Mouse (Mus musculus) mesoderm, embryonic 11.5 days (tissue): ENCODE data around the gene Bhlha9.
"Not testable (repeated sequence)": the region's sequence is repeated elsewhere in the genome, so short reads cannot be mapped to it uniquely, and the experiment has no call there.

Experiments
- DNase-seq: peaks from one replicate; pipeline ENCODE4 v3.0.0-alpha.2; 2012; ENCODE audit warnings: low read depth, low spot score

Gene Bhlha9

DNA sequence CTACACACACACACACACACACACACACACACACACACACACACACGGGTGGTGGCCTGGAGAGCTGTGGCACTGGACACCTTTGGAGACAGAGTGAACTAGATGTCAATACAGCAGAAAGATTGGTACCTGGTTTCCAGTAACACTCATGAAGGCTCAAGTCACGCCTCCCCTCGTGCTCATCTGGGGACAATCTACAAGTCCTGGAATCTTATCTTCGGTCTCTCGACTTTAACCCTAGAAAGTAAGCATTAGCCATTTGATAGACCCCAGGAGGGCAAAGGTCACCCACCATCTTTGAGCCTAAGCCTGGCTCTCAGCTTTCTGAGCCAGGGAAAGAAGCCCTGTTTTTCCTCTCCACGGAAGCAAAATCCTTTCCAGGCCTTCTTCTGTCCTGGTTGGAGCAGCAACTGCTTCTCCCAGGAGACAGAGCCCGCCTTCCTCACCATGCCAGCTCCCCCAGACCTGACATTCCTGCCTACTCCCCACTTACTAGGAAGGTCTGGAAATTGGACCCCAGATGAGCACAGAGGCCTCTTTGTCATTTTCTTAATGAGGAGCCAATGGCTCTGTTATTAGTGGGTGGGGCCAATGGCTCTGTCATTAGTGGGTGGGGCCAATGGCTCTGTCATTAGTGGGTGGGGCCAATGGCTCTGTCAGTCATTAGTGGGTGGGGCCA, 10.3 kb upstream of the Bhlha9 start:
- no peak for DNase-seq

DNA sequence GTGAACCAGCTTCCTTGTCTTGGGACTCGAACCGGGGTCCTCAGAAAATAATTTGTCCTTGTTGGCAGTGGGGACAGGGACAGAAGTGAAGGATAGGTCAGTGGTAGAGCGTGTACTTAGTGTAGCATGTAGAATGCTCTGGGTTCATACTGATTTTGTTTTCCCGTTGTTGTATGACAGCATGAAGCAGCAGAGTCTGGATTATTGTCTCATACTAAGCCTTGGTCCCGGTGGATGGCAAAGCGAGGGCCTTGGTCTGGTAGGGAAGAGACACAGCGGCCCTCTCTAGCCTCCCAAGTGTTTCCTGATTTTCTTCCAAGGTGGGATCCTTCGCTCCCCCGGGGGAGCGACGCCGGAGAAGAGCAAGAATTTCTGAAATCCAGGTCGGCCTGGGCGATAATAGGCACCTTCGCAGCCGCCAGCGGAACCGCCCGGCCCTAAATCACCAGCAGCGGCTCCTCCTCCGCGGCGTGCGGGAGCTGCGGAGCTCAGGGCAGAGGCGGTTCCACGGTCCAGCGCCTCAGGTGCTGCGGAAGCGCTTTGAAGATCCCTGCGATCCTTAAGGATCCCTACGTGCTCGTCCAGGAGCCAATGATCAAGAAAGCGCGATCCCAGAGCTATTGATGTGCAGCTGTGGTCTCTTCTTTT, 6.1 kb upstream of the Bhlha9 start:
- DNase-seq = no peak

DNA sequence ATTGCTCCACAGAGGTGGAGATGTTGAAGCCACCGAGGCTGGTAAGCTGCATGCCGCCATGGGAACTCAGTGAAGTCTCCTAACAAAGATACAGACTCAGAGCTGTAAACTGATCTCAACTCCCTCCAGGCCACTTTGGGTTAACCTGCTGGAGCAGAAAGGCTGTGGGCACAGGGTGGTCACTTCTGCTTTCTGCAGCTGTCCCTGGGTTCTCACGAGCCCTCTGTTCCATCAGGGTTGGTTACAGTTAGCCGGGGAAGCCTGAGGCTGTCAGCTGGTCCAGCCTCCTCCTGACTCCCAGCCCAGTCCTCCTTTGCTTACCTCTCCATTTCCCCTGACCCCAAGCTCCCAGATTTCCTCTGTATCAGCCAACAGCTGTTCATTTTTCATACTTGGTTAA, 4.5 kb upstream of the Bhlha9 start:
- no peak for DNase-seq

DNA sequence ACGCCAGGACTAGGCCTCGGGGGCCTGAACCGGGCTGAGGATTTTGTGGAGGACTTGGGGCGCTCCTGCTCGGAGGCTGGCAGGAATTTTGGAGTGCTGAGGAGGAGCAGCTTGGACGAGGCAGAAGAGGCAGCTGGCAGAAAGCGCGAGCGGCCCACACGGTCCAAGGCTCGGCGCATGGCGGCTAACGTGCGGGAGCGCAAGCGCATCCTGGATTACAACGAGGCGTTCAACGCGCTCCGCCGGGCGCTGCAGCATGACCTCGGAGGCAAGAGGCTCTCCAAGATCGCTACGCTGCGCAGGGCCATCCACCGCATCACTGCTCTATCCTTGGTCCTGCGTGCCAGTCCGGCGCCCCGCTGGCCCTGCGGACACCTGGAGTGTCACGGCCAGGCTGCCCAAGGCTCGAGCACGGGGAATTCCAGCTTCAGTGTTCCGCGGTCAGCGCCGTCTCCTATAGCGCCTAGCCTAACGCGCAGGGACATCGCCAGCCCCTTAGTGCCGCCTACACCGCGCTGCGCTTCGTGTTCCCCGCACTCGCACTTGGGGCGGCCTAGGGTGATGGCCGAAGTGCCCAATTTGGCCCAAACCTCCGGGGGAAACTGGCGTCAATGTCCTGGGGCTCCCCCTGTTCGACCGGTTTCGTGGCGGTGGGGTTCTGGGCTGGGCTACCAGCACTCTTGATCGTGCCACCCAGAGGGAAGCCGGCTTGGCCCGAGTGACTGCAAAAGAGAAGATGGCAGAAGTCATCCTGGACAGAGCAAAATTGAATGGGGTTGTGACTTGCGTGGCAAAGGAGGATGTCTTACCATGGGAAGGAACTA, 503 bp downstream of the Bhlha9 start:
- peak; percentile 50 for DNase-seq

DNA sequence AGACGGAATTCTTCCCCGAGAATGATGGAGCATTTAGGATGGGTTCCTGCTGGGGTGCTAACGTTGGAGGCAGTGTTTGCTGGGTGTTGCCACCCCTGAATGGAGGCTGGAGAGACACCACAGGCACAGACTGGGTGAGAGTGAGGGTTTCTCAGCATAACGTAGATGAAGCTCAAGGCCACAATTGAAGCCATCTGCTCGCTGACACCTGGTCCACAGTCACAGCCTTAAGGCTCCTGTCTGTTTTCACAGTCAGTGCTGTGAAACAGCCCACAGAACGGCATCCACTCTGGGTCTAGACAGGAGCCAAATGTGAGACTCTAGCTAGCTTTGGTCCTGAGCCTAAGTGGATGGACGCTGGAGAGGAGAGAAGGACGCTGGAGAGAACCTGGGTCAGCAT, 1.9 kb downstream of the Bhlha9 start:
- DNase-seq = no peak

DNA sequence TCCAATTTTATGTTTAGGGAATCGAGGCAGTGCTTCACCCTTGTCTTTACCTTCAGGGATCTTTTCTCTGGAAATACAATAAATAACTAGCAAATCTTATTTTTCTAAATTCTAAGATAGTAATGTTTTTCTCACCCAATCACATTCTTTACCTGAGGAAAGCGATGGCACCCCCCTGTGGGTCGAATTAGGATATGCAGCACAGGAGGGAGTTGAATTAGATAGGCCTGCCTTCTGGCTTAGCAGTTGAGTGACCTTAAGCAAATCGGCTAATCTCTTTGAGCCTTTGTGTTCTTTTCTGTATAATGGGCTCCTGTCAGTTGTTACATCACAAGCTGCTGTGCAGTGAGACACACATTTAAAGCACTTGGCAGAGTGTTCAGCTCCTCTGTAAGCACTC, 2.4 kb downstream of the Bhlha9 start:
- no peak for DNase-seq

DNA sequence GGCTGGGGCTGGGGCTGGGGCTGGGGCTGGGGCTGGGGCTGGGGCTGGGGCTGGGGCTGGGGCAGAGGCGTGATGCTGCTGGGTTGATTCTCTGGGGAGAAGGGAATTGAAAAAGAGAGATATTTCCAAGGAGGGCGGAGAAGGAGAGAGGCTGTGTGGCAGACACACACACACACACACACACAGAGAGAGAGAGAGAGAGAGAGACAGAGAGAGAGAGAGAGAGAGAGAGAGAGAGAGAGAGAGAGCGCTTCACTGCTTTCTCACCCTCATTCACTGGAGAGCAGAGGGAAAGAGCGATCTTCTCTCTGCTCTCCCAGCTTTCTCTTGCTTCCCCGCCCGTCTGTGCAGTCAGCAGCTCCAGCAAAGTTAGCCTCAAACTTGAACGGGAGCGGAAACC, 7.2 kb downstream of the Bhlha9 start, which contains the start of gene Trarg1:
Trarg1 (plus strand) TSS at position 301 of the 400 bp plus-strand sequence.
- DNase-seq = not testable (repeated sequence)

DNA sequence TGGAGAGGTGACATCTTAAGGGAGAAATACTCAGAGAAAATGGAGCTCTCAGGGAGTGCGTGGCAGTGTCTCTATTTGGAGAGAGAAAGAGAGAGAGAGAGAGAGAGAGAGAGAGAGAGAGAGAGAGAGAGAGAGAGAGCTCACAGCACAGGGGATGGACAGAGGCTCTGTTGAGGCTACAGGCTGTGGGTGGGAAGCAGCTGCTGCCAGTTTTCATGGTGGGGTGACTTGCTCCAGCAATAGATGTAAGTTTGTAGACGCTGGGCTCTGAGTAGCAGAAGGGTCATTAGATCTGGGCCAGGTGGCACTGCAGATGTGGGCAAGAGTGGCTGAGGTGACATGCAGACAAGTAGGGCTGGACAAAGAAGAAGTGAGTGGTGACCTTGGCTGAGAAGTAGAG, 13.3 kb downstream of the Bhlha9 start:
- no peak for DNase-seq

DNA sequence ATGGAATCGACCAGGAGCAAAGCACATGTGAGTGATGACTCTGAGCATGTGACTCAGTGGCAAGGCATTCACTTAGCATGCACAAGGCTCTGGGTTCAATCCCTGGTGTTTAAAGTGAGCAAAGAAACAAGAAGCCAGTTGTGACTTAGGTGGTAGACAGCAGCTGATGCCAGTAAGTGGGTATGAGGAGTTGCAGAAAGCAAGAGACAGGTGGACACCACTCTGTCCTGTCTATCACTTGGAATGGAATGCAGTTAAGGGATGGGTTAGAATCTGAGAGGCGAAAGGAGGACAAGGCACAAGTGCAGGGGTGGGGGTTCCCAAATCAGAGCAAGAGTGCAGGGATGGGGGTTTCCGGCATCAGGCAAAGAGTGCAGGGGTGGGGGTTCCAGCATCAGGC, 19.8 kb downstream of the Bhlha9 start:
- no peak for DNase-seq

DNA sequence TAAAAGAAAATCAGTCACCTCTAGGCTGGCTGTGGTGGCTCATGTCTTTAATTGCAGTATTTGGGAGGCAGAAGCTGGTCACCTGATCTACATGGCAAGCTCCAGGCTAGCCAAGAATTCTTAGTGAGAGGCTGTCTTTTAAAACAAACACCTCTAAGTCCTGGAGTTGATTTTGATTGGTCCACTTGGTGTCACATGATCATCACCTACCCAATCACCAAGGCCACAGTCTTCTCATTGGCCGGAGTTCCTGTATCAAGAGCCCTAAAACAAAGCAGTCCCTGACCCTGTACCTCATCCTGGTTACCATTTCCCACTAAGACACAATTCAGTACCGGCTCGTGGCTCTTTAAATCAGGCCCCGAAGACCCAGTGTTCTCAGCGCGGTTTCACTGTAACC, 23.5 kb downstream of the Bhlha9 start:
- DNase-seq = no peak

DNA sequence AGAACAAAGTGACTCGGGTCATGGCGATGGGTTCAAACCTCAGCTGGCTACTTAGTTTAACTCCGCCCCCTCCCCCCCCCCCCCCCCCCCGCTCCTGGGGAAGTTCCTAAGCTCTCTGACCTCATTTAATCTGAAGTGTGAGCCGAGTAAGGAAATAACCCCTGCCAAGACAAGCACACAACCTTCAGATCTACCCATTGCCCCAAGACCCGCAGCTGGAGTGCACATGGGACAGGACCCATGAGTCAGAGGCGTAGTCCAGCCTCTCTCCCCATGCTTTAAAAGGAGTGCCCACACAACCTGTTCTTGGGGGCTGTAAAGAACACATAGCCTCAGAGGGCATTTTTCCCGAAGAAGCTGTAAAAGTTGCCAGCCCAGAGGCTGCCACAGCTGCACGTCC, 27.4 kb downstream of the Bhlha9 start:
- DNase-seq = no peak

DNA sequence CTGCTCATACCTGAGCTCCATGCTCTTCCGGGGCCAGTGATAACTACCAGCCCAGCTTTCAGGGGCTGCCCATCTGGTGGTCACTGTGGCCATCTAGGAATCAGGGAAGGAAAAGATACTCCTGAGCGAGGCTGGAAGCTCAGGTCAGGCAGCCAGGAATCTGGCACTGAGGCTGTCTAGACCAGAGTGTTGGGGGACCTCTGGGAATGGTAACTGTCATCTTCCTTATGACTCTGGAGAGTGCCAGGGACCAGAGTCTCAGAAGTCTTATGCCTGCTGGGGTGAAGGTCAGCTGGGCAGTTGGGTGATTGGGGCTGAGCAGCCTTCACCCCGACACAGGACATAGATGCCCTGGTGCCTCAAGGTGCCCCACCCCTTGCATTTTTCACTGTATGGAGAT, 35.4 kb downstream of the Bhlha9 start:
- DNase-seq = no peak

DNA sequence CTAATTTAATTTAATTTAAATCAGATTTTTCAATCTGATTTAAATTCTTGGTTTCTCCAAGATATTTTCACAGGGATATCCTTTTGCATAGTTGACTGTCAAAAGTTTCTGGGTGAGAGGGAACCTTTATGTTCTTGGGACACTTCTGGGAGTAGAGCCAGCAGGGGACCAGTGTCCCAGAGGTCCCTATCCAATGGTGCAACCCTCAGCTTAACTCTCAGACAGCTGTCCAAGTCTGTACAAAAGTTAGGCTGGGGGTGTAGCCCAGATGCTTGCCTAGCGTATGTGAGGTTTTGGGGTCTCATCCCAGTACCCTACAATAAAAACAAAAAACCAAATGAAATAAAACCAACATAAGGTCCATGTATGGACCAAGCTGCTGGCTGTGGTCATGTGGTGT, 35.8 kb downstream of the Bhlha9 start:
- no peak for DNase-seq

DNA sequence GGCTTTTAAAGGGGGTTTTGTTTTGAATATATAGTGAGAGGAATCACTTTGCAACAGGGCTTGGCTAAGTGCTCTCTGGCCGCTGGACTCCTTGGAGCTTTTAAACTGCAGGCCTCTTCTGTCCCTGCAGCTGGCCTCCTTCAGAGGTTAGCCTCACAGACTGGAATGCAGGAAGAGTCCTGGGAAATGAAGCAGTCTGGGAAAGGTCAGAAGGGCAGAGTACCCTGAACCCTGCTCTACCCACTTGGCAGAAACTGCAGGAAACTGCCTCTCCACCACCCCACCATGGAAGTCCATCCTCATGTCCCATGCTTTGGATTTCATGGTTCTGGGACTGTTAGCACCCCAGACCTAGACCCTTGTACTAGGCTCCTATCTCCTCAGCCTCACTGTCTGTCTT, 36.6 kb downstream of the Bhlha9 start:
- peak; percentile 27 for DNase-seq

DNA sequence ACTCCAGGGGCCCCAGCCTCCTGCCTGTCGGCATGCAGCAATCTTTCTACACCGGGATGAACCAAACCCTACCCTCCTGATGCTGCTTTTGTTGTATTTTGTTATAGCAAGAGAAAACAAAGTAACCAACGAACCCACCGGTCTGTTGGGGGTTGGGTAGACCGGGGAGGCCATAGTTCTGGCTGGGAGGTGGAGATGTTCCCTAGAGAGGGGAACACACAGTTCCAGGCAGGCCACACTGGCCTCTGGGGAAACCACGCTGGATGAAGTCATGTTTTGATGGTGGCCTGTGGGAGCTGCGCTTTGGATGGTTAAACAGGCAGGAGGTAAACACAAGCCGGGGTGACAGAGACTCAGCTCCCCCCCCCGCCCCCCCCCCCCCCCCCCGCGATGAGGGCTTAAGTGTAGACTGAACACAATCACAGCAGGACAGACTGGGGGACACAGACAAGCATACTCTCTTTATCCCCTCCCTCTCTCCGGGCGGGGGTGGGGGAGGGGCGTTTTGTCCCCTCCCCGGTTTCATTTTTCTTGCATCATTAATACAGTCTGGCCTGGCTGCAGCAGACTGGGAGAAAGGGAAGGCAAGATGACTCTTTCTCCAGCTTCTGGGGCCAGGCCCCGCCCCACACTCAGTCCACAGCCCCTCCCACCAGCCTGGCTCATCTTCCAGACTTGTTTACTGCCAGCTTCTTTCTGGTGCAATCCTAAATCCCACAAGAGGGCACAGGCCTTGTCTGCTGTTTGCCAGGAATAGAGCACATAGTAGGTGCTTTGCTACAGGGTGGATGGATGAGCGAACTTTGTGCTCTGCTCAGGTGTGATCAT, 37.6 kb downstream of the Bhlha9 start:
- peak; percentile 43 for DNase-seq

DNA sequence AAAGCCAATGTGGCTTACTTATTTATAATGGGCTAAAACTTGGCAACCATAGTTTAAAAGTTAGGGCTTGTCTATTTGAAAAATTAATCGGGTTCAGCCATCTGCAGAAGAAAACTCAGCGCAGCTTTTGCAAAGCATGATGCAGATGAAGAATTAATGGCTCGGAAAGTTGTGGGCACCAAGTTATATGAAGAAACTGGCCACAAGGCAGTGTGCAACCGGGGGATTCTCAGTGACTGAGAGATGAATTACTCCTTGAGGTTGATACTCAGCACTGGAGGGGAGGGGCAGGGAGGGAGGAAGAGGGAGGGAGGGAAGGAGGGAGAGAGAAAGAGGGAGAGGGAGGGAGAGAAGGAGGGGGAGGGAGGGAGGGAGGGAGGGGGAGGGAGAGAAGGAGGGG, 44.7 kb downstream of the Bhlha9 start:
- DNase-seq = no peak
